Mouse (Mus musculus) neural tube, embryonic 15.5 days (tissue): ENCODE measurements at regions not wholly inside any gene's neighbourhood (a gene's known extent, or its start where the extent isn't known, plus 50 kb on each side); places are given as distances from the start of the nearest gene placed in this dataset.

Experiments
- ATAC-seq: fragments of 200-750 bp; cut with Nextera tagmentation; 2 replicates; pipeline ENCODE4 v1.8.0; 2017; ENCODE audit warnings: mild to moderate bottlenecking, moderate TSS enrichment, moderate library complexity; ENCODE audit not compliant: low FRiP score
- H3K27ac ChIP-seq: fragments of 300-500 bp; sonication (generic); replicated peaks from 2 replicates; pipeline ENCODE4 v1.5.1; 2015; ENCODE audit warnings: mild to moderate bottlenecking, inconsistent platforms
- H3K27me3 ChIP-seq: fragments of 300-500 bp; sonication (generic); replicated peaks from 2 replicates; pipeline ENCODE4 v1.6.1; 2015; ENCODE audit warnings: inconsistent platforms
- H3K36me3 ChIP-seq: fragments of 300-500 bp; sonication (generic); 2 replicates; pipeline ENCODE4 v1.6.1; 2015; ENCODE audit warnings: inconsistent platforms
- H3K4me1 ChIP-seq: fragments of 300-500 bp; sonication (generic); 2 replicates; pipeline ENCODE4 v1.6.1; 2015; ENCODE audit warnings: inconsistent platforms
- H3K4me2 ChIP-seq: fragments of 300-500 bp; sonication (generic); 2 replicates; pipeline ENCODE4 v1.6.1; 2015; ENCODE audit warnings: inconsistent platforms, mild to moderate bottlenecking, moderate library complexity
- H3K4me3 ChIP-seq: fragments of 300-500 bp; sonication (generic); replicated peaks from 2 replicates; pipeline ENCODE4 v1.5.1; 2015; ENCODE audit warnings: mild to moderate bottlenecking, inconsistent platforms
- H3K9ac ChIP-seq: fragments of 300-500 bp; sonication (generic); replicated peaks from 2 replicates; pipeline ENCODE4 v1.6.1; 2015; ENCODE audit warnings: mild to moderate bottlenecking, inconsistent platforms
- H3K9me3 ChIP-seq: fragments of 300-500 bp; sonication (generic); replicated peaks from 2 replicates; pipeline ENCODE4 v1.6.1; 2016; ENCODE audit warnings: inconsistent platforms
- WGBS: fragments of 180-500 bp; shearing (Covaris S2); methylation state at CpG from one replicate; pipeline ENCODE4 v1.1.7; 2015; ENCODE audit warnings: mixed read lengths; 5-methylcytosine and 5-hydroxymethylcytosine counted together

GRCm38 (mm10) chr4:87718166-87718805 is 314.9 kb downstream of the Mllt3 start:
- no peaks in the 10 kb centered on the region for H3K9me3 ChIP-seq
- H3K36me3 ChIP-seq, result no peaks in the 10 kb centered on the region
- H3K4me2 ChIP-seq, result no peak overlapping the region
- no peaks in the 10 kb centered on the region for H3K4me1 ChIP-seq
- 63% methylated on average over 9 of the region's 9 CpGs for WGBS
- ATAC-seq, result no peak
- no peak overlapping the region for H3K9ac ChIP-seq
- H3K27me3 ChIP-seq, result no peaks in the 10 kb centered on the region
- no peak overlapping the region for H3K27ac ChIP-seq
- no peak overlapping the region for H3K4me3 ChIP-seq

DNA sequence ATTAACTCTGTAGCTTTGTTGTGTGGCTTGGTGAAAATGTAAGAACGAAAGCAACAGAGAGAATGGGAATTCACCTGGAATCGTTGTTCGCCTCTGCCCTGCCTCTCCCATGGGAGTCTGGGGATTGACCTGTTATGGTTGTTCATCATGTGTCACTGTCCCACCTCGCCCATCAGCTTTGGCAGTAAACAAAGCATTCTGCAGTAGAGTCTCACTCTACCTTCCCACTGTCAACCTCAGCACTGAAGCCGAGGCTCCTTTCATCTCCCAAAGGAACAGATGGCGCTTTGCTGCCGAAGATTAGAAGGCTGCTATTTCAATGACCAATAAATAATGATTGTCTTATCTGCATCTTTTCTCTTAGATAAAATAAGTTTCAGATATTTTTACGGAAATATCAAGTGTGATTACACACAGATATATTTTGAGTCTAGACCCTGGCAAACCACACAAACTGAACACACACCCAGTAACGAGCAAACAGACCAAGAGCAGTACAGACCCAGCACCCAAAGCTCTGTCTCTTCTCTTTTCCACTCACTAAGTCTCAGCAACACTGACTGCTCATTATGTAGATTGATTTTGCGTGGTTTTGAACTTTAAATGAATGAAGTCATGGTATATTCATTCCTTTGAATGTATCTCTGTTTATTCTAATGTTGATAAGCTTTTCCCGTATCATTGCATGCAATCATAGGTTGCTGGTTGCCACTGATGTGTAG is 317.8 kb downstream of the Mllt3 start:
- Histone ChIP-seq H3K4me3 (no peak overlapping the region), H3K36me3 (no peaks in the 10 kb centered on the region), H3K27ac (no peak overlapping the region), H3K9ac (no peak overlapping the region), H3K27me3 (no peaks in the 10 kb centered on the region), H3K9me3 (no peaks in the 10 kb centered on the region), H3K4me1 (no peaks in the 10 kb centered on the region), H3K4me2 (no peak overlapping the region)
- ATAC-seq, result no peak
- 46% methylated on average over 11 of the region's 11 CpGs for WGBS

GRCm38 (mm10) chr4:87712691-87713090 is 320.5 kb downstream of the Mllt3 start:
- WGBS, result 55% methylated on average over 2 of the region's 2 CpGs
- Histone ChIP-seq H3K4me3 (no peak overlapping the region), H3K4me1 (peaks cover 8% of the 10 kb centered on the region; the same call in 1 of the 2 replicates), H3K27me3 (no peaks in the 10 kb centered on the region), H3K9me3 (no peaks in the 10 kb centered on the region), H3K27ac (no peak overlapping the region), H3K9ac (no peak overlapping the region), H3K4me2 (no peak overlapping the region), H3K36me3 (no peaks in the 10 kb centered on the region)
- ATAC-seq, result no peak

- no peaks in the 10 kb centered on the region for H3K9me3 ChIP-seq
- no peak overlapping the region for H3K4me3 ChIP-seq
- no peak overlapping the region for H3K4me2 ChIP-seq
- no peak overlapping the region for H3K27ac ChIP-seq
- no peak overlapping the region for H3K9ac ChIP-seq
- H3K27me3 ChIP-seq, result no peaks in the 10 kb centered on the region
- no peak for ATAC-seq
- H3K4me1 ChIP-seq, result peaks cover 8% of the 10 kb centered on the region; the same call in 1 of the 2 replicates
- WGBS, result 96% methylated on average over 3 of the region's 3 CpGs
- no peaks in the 10 kb centered on the region for H3K36me3 ChIP-seq
Observed at GRCm38 (mm10) chr4:87712286-87712685, 320.9 kb downstream of the Mllt3 start.

- H3K4me1 ChIP-seq, result peaks cover 8% of the 10 kb centered on the region; the same call in 1 of the 2 replicates
- no peaks in the 10 kb centered on the region for H3K27me3 ChIP-seq
- ATAC-seq, result no peak
- 85% methylated on average over 8 of the region's 8 CpGs for WGBS
- no peaks in the 10 kb centered on the region for H3K36me3 ChIP-seq
- no peak overlapping the region for H3K4me3 ChIP-seq
- H3K9ac ChIP-seq, result no peak overlapping the region
- H3K27ac ChIP-seq, result no peak overlapping the region
- no peak overlapping the region for H3K4me2 ChIP-seq
- H3K9me3 ChIP-seq, result no peaks in the 10 kb centered on the region
Observed at GRCm38 (mm10) chr4:87711185-87711827, 321.9 kb downstream of the Mllt3 start.

DNA sequence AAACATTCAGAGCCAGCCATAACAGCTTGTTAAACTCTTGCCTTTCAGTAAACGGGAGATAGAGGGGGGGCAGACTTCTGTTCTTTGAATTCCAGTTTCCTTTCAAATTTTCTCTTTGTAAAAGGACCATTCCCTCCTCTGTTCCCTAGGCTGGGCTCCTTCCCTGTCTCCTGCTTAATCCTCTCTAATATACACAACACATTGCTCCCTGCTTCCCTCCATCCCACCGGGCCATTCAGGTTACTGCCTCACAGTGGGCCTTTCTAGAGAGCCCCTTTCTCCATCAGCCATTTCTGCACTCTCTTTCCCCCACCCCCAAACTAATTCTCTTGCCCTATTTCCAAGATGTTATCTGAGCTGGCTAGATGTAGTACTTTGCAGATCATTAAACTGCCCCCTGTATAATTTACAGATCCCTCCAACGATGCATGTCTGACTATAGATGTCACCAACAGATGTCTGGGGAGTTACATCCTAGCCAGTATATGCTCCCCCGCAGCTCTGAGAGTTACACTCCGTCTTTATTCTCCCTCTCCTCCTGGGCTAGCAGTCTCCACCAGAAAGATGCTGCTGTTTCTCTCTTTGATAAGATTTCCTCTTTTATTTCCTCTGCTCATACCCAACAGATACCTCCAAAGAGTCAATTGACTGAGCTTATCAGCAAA is 324.1 kb downstream of the Mllt3 start:
- H3K4me2 ChIP-seq, result no peak overlapping the region
- WGBS, result 9% methylated on average over 5 of the region's 5 CpGs
- H3K4me3 ChIP-seq, result no peak overlapping the region
- H3K27me3 ChIP-seq, result no peaks in the 10 kb centered on the region
- ATAC-seq, result peak; percentile 57; the same call in 1 of the 2 replicates
- no peak overlapping the region for H3K9ac ChIP-seq
- no peak overlapping the region for H3K27ac ChIP-seq
- peaks cover 8% of the 10 kb centered on the region; the same call in 1 of the 2 replicates for H3K4me1 ChIP-seq
- H3K9me3 ChIP-seq, result 0 out of 2 replicates have a peak, but pooled peaks cover 3% of the 10 kb centered on the region
- H3K36me3 ChIP-seq, result no peaks in the 10 kb centered on the region

DNA sequence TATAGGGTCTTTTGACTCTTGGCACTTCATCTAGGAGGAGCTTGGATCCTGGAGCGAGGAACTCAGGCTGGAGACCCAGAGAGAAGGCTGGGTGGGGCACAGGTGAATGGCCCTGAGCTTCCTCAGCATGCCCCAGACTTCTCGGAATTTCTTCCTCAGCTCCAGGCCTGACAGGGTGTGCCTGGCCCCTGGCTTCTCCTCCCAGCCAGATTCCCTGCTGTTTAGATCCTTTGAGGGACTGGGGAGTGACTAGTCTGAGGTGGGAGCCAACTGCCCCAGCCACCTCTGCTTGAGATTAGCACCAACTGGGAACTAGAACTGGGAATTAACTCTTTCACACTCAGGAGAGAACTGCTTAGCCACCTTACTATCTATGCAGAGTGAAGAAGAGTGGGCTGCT is 325.8 kb downstream of the Mllt3 start:
- no peak for ATAC-seq
- no peak overlapping the region for H3K27ac ChIP-seq
- H3K9ac ChIP-seq, result no peak overlapping the region
- H3K4me1 ChIP-seq, result peaks cover 14% of the 10 kb centered on the region
- H3K4me2 ChIP-seq, result no peak overlapping the region
- H3K9me3 ChIP-seq, result 0 out of 2 replicates have a peak, but pooled peaks cover 3% of the 10 kb centered on the region
- H3K27me3 ChIP-seq, result no peaks in the 10 kb centered on the region
- no peak overlapping the region for H3K4me3 ChIP-seq
- 70% methylated on average over 2 of the region's 2 CpGs for WGBS
- H3K36me3 ChIP-seq, result no peaks in the 10 kb centered on the region

DNA sequence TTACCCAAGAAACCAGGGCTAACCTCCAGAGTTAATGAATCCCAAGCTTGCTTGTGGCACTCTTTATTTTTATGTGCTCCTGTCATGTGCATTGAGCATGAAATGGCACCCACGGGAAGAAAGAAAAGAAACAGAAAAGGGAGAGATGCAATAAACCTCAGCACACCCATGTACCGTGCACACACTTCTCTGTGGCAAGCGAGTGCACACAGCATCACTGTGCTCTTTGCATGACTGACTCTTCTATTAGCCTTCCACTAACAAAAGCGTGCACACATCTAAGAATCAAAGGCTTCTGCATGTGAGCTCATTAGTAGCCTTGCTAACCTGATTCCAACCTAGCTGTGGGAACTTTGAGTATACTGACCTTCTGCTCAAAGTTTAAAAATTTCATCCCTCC is 330.3 kb downstream of the Mllt3 start:
- peak overlapping the region; percentile 45 for H3K27ac ChIP-seq
- ATAC-seq, result peak; percentile 24
- H3K4me3 ChIP-seq, result no peak overlapping the region
- H3K9me3 ChIP-seq, result 0 out of 2 replicates have a peak, but pooled peaks cover 3% of the 10 kb centered on the region
- 27% methylated on average over 4 of the region's 4 CpGs for WGBS
- no peak overlapping the region for H3K4me2 ChIP-seq
- no peak overlapping the region for H3K9ac ChIP-seq
- no peaks in the 10 kb centered on the region for H3K27me3 ChIP-seq
- peaks cover 8% of the 10 kb centered on the region for H3K4me1 ChIP-seq
- H3K36me3 ChIP-seq, result no peaks in the 10 kb centered on the region

- H3K4me1 ChIP-seq, result peaks cover 8% of the 10 kb centered on the region
- H3K4me3 ChIP-seq, result no peak overlapping the region
- H3K4me2 ChIP-seq, result no peak overlapping the region
- H3K9me3 ChIP-seq, result 0 out of 2 replicates have a peak, but pooled peaks cover 3% of the 10 kb centered on the region
- H3K27ac ChIP-seq, result peak overlapping the region; percentile 45
- no peak overlapping the region for H3K9ac ChIP-seq
- ATAC-seq, result no peak; the same call in 1 of the 2 replicates
- H3K27me3 ChIP-seq, result no peaks in the 10 kb centered on the region
- 83% methylated on average over 3 of the region's 3 CpGs for WGBS
- H3K36me3 ChIP-seq, result no peaks in the 10 kb centered on the region
Observed at GRCm38 (mm10) chr4:87702290-87702689, 330.9 kb downstream of the Mllt3 start.

GRCm38 (mm10) chr4:87701024-87701423 is 332.1 kb downstream of the Mllt3 start:
- Histone ChIP-seq H3K9me3 (0 out of 2 replicates have a peak, but pooled peaks cover 3% of the 10 kb centered on the region), H3K4me3 (no peak overlapping the region), H3K27ac (no peak overlapping the region), H3K9ac (no peak overlapping the region), H3K4me2 (no peak overlapping the region), H3K27me3 (no peaks in the 10 kb centered on the region), H3K4me1 (peaks cover 8% of the 10 kb centered on the region), H3K36me3 (no peaks in the 10 kb centered on the region)
- no peak for ATAC-seq
- 78% methylated on average over 4 of the region's 4 CpGs for WGBS

DNA sequence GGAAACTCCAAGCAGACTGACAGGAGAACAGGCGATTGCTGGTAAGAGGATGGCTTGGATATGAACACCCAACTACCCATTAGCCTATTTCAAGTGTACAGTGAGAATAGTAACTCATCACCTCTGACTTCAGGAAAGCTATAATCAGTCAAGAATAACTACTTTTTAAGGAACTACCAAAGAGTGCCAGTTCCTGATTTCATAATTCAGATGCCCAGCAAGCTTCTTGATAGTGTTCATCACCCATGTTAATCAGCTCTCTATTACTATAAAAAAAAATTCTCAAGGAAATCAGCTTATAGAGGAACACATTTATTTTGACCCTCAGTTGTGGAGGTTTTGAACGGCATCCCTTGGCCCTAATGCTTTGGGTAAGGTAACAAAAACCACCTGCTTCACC is 332.7 kb downstream of the Mllt3 start:
- ATAC-seq, result no peak
- Histone ChIP-seq H3K36me3 (no peaks in the 10 kb centered on the region), H3K9me3 (no peaks in the 10 kb centered on the region), H3K9ac (no peak overlapping the region), H3K27ac (no peak overlapping the region), H3K4me1 (peaks cover 8% of the 10 kb centered on the region), H3K27me3 (no peaks in the 10 kb centered on the region), H3K4me2 (no peak overlapping the region), H3K4me3 (no peak overlapping the region)
- WGBS, result 94% methylated on average over 2 of the region's 2 CpGs
